Mouse (Mus musculus) ES-E14 (cell line): ENCODE measurements around the gene Aplp1.

Experiments
- CHD2 ChIP-seq: IDR thresholded peaks from 2 replicates; pipeline ENCODE4 v1.6.1; 2014; ENCODE audit warnings: mild to moderate bottlenecking, low read depth, low read length, inconsistent platforms
- HCFC1 ChIP-seq: IDR thresholded peaks from 2 replicates; pipeline ENCODE4 v1.6.1; 2012; ENCODE audit warnings: low read length, inconsistent platforms, borderline replicate concordance; ENCODE audit not compliant: insufficient read depth
- MAFK ChIP-seq: IDR thresholded peaks from 2 replicates; pipeline ENCODE4 v1.6.1; 2014; ENCODE audit warnings: mild to moderate bottlenecking, low read depth, low read length, inconsistent platforms; ENCODE audit not compliant: insufficient read depth
- ZC3H11A ChIP-seq: IDR thresholded peaks from 2 replicates; pipeline ENCODE4 v1.6.1; 2012; ENCODE audit warnings: low read depth, mild to moderate bottlenecking, inconsistent platforms, low read length, borderline replicate concordance

- no peak for TF ChIP-seq HCFC1
- TF ChIP-seq CHD2 = no peak
- no peak for TF ChIP-seq ZC3H11A
- no peak for TF ChIP-seq MAFK
These were observed 19.5 kb upstream of the Aplp1 start for GRCm38 (mm10) chr7:30464816-30465300.
